Mouse (Mus musculus) c-Kit-negative CD71-positive TER-119-positive erythroid progenitor cells, embryonic 14.5 days (primary cell): Measurements from ENCODE around the gene Adat1.

ENCODE experiments used
- DNase-seq: peaks from one replicate; pipeline ENCODE4 v3.0.0-alpha.2; 2013; ENCODE audit warnings: low read depth, low spot score

Gene Adat1

DNA sequence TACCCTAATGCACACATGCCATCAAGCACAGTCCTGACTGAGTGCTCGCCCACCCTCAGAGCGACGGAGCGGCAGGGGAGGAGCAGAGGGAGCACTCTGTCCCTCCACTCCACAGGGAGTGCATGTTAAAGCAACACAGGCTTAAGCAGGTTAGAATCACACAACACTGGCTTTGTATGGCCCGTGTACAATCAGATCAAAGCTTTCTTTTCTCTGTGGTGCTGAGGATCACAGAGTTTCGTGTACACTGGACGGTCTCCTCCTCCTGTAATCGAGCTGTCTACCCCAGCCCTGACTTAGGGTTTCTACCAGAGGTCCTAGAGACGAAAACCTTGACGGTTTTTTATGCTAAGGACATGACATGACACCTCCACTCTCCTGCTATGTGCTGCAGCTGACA lies 23.6 kb downstream of the Adat1 start:
- DNase-seq = no peak

DNA sequence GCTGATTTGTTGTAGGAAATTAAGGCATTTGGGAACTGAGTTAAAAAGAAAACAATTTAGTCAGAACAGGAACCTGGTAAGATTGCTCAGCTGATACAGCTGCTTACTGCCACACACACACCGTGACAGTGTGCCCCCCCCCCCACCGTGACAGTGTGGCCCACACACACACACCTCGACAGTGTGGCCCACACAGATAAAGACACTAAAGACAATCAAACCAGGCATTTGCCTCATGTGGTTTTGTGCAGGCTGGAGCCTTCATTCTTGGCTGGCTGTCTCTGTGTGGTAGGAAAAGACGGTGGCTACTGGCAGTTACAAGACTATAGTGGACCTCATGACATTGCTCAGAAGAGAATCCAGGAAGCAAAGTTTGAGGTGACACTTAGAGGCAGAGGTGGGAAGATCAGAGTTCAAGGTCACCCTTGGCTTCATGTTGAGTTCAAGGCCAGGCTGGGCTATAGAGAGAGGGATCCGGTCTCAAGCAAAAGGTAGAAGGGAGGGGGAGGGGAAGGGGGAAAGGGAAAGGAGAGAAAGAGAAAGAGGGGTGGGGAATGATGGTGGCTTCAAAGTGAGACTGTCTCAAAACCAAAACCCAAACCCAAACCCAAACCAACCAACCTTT lies 24.7 kb downstream of the Adat1 start:
- no peak for DNase-seq

DNA sequence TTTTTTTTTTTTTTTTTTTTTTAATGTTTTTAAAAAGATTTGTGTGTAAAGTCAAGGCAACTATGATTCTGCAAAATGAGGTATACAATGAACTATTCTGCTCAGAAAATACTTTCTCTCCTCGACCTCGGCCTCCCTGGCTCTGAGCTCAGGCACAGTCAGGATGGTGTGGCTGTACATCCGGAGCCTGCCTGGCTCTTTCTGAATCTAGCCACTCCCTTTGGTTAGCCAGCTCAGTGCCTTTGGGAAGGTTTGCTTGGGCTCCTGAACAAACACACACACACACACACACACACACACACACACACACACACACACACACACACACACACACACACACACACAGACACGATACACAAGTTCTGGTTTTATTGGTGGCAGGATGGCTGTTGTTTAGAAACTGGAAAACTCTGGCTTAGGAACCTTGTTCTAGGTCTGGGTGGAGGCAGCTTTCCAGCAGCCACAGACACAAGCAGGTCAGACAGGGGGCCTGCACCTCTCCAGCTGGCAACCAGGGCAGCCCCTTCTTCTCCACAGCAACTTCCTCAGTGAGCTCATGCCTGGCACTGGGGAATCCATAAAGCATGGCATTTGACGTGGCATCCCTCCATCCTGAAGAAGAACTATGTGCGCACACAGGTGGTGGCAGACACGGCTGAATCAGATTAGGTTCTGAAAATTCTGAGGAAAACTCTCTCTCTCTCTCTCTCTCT lies 27.1 kb downstream of the Adat1 start:
- DNase-seq = no peak

DNA sequence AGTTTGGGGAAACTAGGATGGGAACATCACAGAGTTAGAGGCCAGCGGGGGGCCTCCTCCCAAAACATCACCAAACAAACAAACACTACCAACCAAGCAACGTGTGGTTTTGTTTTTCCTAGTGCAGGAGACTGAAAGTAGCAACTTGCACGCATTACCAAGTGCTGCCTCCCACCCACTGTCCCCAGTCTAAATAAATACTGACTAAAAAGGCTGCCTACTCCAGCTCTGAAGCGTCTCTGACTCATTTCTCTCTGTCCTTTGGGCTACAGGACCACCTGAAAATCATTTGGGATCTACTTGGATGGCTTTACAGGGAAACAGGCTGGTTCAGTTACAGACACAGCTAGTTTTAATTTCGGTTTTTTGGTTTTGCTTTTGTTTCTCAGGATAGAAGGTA lies 27.8 kb downstream of the Adat1 start:
- DNase-seq = no peak

DNA sequence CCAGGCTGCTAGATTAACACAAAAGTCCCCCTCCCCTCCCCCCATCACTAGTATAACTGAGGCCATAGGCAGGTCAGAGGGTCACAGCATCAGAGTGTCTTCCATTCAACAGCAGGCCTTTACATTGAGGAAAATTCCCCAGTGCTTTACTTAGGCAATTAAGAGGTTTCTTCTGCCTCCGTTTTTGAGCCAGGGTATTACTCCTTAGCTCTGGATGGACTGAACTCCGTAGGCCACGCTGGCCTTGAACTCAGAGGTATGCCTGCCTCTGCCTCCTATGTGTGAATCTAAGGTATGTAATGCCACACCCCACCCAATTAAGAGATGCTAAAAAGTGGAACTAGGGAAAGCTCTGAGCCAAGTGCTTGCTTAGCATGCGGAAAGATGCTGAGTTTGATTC lies 28.6 kb downstream of the Adat1 start:
- DNase-seq = no peak

DNA sequence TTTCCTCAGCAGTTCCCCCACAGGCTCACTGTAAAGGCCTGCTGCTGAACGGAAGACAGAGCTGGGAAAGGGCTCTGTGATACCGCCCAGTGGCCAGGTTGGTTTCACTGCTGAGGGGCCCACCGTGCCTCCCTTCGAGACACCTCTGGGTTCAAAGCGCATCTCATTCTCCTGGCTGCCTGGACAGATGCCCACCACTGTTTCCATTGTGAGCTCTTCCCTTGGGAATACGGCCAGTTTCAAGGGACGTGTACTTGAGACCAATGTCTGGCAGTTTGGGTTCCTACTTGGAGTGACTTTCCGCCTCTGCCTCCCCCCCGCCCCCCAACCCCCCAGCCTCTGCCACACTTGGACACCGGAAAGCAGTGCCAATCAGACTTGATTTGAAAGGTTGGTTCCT lies 29.0 kb downstream of the Adat1 start:
- DNase-seq = no peak

DNA sequence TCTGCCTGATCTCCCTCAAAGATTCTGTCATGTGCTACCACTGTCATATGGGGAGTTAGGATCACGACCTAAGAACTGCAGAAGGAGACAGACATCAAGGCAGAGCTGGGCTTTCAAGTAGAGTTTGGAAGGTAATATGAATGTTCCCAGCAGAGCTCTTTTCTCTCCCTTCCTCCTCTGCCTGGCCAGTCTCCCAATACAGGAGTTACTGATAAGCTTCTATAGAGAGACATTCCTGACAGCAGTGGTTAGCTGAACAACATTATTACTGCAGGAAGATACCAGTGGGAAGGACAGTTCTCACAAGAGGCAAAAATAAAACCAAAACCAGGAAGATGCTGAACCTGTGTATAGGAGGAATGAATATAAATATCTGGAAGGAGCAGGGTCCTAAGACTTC lies 29.5 kb downstream of the Adat1 start:
- no peak for DNase-seq

DNA sequence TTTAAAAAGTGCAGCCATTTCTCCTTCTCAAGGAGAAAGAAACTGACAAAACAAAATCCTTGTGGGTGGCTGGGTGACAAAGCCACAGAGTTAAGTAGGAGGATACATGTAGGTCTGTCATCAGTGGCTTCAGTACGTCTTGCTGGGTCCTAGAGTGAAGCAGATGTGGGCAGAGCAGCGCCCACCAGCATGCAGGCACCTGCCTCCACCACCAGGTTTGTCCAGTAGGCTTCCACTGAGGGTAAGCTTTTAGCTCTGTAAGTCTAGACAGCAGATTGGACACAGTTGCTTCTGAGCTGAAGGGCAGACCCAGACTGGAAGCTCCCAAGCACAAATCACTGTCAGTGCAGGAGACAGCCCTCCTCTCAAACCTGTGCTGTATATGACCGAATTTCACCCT lies 30.8 kb downstream of the Adat1 start:
- no peak for DNase-seq

DNA sequence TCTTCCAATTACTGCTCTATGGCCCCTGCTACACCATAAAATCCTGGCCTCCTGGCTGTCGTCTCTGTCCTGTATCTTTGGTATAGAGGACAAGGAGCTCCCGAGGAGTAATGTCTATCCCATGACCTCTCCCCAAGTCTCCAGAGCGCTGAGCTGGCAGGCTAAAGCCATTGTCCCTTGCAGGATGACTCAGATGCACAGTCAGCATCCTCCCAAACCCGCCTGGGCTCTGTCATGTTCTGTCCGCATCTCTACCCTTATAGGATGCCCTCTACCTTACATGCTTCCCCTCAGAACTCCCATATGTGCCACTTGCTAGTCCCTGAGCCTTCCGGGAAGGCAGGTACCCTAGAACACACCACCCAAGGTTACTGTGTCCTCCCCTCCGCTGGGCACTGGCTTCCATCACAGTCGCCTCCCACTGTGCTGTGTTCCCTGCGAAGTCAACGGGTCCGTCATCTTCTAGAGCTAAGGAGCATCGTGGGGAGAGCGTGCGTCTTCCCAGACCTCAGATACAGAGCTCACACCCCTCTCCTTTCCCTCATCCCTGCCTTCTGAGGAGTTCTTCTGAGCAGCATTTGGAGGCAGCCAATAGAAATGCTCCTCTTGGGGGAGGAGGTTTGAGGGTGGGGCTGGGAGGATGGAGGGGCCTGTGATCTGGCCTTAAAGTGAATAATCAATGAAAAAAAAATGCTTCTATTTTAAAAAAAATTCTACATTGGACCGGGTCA lies 31.3 kb downstream of the Adat1 start:
- no peak for DNase-seq

DNA sequence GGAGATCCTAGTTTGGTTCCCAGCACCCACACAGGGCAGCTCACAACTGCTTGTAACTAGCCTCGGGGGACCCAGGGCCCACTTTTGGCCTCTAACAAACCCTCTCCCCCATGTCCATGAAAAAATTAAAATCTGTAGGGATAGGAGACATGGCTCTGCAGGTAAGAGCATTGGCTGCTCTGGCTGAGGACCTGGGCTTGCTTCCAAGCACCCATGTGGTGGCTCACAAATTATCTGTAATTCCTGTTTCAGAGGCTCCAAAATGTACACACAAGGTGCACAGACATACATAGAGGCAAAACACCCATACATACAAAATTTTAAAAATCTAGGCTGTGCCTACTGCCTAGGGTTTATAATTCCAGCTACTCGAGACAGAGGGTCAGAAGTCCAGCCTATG lies 34.9 kb downstream of the Adat1 start:
- no peak for DNase-seq

DNA sequence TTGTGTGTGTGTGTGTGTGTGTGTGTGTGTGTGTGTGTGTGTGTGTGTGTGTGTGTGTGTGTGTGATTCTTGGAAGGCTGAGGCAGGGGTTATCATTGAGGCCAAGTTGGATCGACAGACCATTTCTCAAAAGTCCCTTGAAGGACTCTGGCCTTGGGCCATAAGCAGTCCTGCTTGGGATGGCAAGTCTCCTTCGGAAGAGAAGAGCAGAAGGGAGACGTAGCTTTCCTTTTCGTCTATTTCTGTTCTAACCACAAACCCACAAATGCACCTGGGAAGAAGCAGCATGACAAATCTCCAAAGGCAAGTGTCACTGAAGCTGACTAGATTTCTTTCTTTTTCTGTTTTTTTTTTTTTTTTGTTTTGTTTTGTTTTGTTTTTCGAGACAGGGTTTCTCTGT lies 36.2 kb downstream of the Adat1 start:
- no peak for DNase-seq

DNA sequence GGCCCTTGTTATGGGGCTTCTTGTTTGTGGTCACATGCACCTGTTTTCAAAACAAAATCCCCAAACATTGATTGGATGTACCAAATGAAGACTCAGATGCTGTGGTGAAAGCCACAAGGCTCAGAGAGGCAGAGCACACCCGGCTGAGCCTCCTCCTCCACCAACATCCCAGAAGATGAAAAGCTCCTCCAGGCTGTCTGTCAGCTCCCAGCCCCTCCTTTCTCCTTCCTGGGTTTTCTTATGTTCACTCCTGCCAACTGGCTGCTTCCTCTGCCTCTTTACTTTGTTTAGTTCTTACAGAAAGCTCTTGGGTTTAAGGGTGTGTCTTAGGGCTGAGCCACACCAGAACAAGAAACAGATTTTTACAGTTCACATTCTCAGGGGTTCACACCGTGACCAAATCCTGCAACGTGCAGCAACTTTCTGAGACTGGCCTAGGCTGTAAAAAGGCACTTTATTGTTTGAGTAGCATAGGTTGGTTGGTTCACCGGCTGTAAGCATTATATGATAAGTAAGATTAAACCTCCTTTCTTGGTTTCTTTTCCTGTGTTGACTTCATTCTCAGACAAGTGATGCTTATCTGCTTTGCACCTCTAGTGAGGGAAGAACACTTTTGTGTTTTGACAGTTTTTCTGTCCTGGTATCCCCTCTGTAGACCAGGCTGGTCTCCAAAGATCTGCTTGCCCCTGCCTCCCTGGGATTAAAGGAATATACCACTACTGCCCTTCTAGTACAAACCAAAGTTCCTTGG lies 37.1 kb downstream of the Adat1 start:
- no peak for DNase-seq

DNA sequence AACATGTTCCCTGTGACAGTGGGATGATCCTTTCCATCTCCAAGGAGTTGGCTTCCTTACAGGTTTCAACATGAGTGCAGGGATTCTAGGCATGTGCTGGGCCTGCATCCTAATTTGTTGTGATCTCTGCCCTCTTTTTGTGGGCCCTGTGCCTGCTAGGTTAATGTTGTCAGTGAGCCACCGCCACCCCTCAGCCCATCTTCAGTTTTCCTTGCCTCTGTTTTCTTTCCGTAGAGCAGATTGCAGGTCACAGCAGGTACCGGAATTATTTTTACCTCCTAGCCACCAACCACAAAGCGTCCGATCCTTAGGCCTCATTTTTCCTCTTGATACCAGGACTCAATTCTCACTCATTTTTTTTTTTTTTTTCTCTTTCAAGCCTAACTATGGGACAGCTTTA lies 40.2 kb downstream of the Adat1 start:
- no peak for DNase-seq

DNA sequence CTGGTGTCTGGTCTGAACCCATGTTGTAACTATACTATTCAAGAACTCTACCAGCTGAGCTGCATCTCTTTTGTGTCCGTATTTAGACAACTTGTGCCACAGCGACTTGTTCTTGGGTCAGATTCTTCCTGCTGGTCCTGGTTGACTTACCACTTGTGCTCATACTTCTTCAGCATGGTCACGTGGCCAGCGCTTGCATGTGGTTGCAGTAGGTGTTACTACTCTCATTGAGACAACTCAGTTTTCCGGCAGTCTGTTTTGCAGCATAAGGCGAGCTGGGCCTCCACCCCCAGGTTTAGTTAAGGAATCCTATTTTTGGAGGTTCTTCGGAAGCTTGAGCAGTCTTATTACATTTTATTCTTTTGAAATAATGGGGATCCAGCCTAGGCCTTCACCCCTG lies 40.8 kb downstream of the Adat1 start:
- no peak for DNase-seq

DNA sequence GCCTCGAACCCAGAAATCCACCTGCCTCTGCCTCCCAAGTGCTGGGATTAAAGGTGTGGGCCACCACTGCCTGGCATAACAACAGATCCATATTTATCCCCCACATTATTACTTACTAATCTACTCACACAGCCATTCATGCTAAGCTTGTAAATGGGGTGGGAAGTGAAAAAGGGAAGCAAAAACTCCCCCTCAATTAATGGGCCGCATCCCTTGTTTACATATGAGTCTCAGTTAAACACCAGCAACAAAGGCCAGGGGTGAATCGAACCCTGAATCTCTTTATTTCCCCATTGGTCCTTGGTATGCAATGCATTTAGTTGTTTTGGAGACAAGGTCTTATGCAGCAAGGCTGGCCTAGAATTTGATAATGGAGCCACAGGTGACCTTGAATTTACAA lies 41.3 kb downstream of the Adat1 start:
- no peak for DNase-seq

DNA sequence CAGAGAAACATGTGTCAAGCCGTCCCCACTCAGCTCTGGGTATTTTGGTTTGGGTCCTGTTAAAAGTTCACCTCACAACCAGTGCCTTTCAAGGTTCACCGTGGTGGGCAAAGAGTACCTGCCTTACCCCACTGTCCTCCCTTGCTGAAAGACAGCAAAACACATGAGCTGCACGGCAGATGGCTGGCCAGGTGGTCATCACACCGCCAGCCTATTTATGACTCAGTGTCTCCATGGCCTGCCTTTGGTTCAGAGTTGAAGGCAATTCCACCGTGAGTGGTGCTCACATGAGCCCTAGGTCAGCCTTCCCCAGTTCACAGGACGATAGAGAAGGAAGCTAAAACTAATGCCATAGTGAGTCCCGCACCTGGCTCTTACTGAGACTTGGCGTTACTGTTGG lies 44.1 kb downstream of the Adat1 start:
- no peak for DNase-seq

DNA sequence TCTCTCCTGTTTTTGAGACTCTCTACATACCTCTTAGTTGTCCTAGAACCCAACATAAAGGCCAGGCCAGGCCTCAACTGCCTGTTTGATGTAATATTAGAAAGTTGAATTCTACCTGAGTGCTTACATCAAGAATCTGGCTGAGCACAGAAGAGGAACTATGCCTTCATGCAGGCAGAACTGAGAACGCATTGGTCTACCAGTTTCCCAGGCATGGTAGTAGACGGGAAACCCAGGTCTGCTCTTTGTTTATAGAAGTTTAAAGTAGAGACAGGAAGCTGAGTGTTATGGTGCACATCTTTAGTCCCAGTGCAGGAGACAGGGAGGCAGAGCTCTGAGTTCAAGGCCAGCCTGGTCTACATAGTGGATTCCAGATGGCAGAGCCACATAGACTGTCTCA lies 45.0 kb downstream of the Adat1 start:
- no peak for DNase-seq

DNA sequence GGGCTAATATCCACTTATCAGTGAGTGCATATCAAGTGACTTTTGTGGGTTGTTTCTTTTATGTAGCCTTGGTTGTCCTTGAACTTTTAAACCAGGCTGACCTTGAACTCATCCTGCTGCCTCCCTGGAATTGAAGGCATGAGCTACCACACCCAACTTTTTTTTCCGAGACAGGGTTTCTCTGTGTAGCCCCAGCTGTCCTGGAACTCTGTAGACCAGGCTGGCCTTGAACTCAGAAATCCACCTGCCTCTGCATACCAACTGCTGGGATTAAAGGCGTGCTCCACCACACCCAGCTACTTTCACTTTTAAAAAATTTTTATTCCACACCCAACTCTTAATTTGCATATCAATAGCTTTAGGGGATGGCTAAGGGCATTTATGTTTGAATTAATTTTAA lies 48.6 kb downstream of the Adat1 start:
- no peak for DNase-seq

DNA sequence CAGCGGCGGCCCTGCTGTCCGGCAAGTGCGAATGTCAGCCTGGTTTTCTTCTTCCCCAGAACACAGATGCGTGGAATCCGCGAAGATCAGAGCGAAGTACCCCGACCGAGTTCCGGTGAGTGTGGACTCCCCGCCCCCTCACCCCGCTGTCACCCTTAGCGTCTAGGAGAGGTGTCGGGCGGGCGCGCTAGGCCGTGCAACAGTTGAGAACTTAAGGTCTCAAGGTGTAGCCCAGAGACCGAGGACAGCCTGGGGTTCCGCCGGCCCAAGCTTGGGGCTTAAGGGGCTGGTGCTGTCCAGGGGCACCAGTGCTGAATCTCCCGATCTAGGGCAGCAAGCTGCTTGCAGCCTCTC lies 51.0 kb downstream of the Adat1 start:
- no peak for DNase-seq

DNA sequence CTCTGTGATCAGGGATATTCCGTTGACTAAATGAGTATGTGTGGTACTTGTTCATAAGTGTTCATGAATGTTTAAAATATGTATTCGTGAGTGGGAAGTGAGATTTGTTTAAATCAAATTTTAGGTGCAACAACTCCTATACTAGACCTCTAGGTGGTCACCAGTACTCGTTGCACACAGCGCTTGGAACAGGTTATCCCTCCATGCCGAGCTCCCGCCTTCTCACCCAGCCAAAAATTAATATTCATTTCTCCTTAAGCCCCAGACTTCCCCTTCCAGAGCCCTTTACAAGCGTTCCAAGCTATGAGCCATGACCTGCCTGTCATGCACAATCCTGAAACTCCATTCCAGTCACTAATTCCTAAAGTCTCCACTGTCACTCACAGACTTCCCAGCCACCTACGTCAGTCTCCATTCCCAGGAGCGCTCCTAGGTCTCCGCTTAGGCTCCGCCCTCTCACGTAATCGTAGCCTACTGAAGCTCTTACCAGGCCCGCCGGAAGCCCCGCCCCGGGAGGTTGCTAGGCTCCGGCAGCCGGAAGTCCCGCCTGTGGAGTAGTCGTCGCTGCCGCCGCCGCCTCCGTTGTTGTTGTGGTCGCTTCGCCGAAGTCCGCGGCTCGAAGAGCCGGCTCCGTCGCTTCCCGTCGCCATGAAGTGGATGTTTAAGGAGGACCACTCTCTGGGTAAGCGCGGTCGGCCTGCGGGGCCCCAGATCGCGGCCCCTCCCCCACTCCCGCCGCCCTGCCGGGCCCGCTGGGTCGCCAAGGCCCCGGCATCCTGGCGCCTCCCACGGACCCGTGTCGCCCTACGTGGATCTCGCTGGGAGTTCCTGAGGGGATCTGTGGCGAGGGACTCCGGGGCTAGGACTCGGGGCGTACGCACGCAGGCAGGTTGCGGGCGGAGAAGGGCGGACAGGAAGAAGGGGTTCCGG lies 51.7 kb downstream of the Adat1 start, which contains the start of gene Gabarapl2:
Gene Gabarapl2, plus strand, starts transcription at position 533 of the 930 bp plus-strand sequence.
- peak; percentile 96 for DNase-seq

DNA sequence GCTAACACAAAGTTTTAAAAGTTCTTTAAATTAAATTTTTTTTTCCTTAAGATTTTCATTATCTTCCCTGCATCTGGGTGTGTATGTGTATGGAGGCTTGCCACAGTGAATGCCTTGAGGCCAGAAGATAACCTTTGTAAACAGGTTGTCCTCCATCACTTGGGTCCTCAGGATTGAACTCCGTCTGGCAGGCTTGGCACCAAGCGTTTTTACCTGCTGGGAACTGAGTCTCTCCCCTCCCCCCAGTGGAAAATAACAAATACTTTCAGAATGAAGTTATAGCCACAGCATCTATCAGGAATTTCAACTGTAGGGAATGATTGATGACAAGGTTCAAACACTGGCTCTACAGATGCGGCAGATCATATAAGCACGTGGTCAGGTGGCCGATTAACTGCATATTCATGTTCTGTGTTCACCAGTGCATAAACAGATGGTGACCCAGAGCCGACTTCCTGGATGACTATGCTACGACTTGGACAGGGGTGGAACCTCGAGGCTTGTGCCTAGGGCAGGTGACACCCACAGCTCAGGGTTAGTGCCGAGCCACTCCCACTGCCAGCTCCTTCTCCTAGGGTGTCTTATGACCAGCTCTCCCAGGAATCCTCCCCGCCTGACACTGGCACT lies 52.5 kb downstream of the Adat1 start:
- peak; percentile 77 for DNase-seq
